Mouse (Mus musculus) liver, embryonic 14.5 days (tissue): ENCODE data around the gene Cnbp.

Experiments used
- CTCF ChIP-seq: IDR thresholded peaks from 2 replicates; pipeline ENCODE4 v1.5.1; 2016; ENCODE audit warnings: antibody characterized with exemption, low read depth, control low read depth
- EP300 ChIP-seq: IDR thresholded peaks from 2 replicates; pipeline ENCODE4 v1.6.1; 2016; ENCODE audit warnings: antibody characterized with exemption, low read depth

GRCm38 (mm10) chr6:87866211-87866610 lies 15.3 kb upstream of the Cnbp start:
- TF ChIP-seq CTCF = no peak
- TF ChIP-seq EP300 = no peak
